Mouse (Mus musculus) limb, embryonic 11.5 days (tissue): ENCODE results near the gene Slc22a23. TPM values are rescaled to one million over a fixed set of nuclear protein-coding genes. Genes with fewer than 3 reads are reported as not detected.

Experiments
- ATAC-seq: fragments of 200-750 bp; cut with Nextera tagmentation; 2 replicates; pipeline ENCODE4 v1.8.0; 2017; ENCODE audit warnings: low read depth; ENCODE audit not compliant: insufficient number of reproducible peaks, low FRiP score, low TSS enrichment
- DNase-seq: peaks from one replicate; pipeline ENCODE4 v3.0.0-alpha.2; 2015; ENCODE audit warnings: low spot score
- H3K27ac ChIP-seq: fragments of 300-500 bp; sonication (generic); replicated peaks from 2 replicates; pipeline ENCODE4 v1.5.1; 2014; ENCODE audit warnings: low read depth, mild to moderate bottlenecking, low read length
- H3K27me3 ChIP-seq: fragments of 300-500 bp; sonication (generic); 2 replicates; pipeline ENCODE4 v1.6.1; 2014; ENCODE audit warnings: mild to moderate bottlenecking, low read length, mixed read lengths; ENCODE audit not compliant: control insufficient read depth, insufficient read depth
- H3K36me3 ChIP-seq: fragments of 300-500 bp; sonication (generic); 2 replicates; pipeline ENCODE4 v1.6.1; 2014; ENCODE audit warnings: mild to moderate bottlenecking, low read length, moderate library complexity, mixed read lengths; ENCODE audit not compliant: control insufficient read depth, insufficient read depth
- H3K4me1 ChIP-seq: fragments of 300-500 bp; sonication (generic); 2 replicates; pipeline ENCODE4 v1.6.1; 2014; ENCODE audit warnings: low read length, mixed read lengths; ENCODE audit not compliant: control insufficient read depth, insufficient read depth
- H3K4me2 ChIP-seq: fragments of 300-500 bp; sonication (generic); 2 replicates; pipeline ENCODE4 v1.6.1; 2014; ENCODE audit warnings: low read depth, mild to moderate bottlenecking, moderate library complexity; ENCODE audit not compliant: severe bottlenecking
- H3K4me3 ChIP-seq: fragments of 300-500 bp; sonication (generic); 2 replicates; pipeline ENCODE4 v1.5.1; 2014; ENCODE audit warnings: low read depth, low read length
- H3K9ac ChIP-seq: fragments of 300-500 bp; sonication (generic); 2 replicates; pipeline ENCODE4 v1.6.1; 2014; ENCODE audit warnings: mild to moderate bottlenecking, low read length
- H3K9me3 ChIP-seq: fragments of 300-500 bp; sonication (generic); 2 replicates; pipeline ENCODE4 v1.6.1; 2016; ENCODE audit warnings: low read length; ENCODE audit not compliant: control insufficient read depth
- WGBS: fragments of 180-500 bp; shearing (Covaris S2); extraction: QIAGEN DNeasy Blood & Tissue Kit; methylation state at CpG from one replicate; pipeline ENCODE4 v1.1.7; 2014; 5-methylcytosine and 5-hydroxymethylcytosine counted together
- polyA plus RNA-seq: library from polyadenylated mRNA; unstranded; fragments of >200 nt; fragmentation: Nextera tagmentation; extraction: Ambion mirVana; gene quantifications from 2 replicates; pipeline ENCODE4 v1.2.1, GENCODE M21; 2014

The Slc22a23 gene
- polyA plus RNA-seq, 1 experiment from 2014 or later, result 3.2 TPM

DNA sequence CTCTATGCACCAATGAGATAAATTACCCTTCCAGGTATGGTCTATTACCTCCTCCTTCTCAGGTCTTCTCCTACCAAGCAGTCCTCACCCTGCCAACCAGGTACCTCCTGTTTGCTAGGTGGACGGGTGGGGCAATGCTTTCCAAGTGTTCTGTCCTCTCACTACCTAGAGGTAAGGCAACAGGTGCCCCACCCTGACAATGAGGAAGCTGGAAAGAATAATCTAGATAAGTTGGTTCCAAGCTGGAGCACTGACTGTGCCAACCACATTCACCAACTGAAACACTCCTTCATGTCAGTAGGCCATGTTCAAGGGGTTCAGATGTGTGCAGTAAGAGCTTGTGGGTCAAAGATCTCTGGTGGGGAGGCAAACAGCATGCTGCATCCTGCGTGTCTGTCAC is 10.1 kb downstream of the Slc22a23 start:
- DNase-seq, result no peak
- H3K27ac ChIP-seq, result no peak overlapping the region
- 79% methylated on average over 2 of the region's 2 CpGs for WGBS
- no peaks in the 10 kb centered on the region for H3K4me1 ChIP-seq
- no peak overlapping the region for H3K4me2 ChIP-seq
- H3K4me3 ChIP-seq, result no peak overlapping the region
- H3K36me3 ChIP-seq, result no peaks in the 10 kb centered on the region
- no peak overlapping the region for H3K9ac ChIP-seq
- no peaks in the 10 kb centered on the region for H3K27me3 ChIP-seq
- no peak for ATAC-seq
- H3K9me3 ChIP-seq, result no peaks in the 10 kb centered on the region

DNA sequence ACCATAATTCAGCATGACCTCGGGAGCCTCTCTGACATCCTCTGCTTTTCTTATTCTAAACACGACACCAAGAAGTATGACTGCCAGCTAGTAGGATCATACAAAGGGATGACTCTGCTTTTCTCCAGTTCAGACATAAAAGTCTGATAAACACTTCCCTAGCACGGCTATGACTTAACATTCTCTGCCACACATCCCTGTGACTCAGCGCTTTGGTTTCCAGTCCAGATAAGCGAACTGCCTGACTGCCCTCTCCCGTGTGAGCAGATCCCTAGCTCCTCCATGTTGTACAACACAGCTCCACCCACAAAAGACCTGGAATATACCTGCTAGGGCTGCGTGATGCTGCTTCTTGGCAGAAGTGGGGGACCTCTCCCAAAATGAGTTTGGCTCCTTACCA is 12.2 kb downstream of the Slc22a23 start:
- H3K27me3 ChIP-seq, result no peaks in the 10 kb centered on the region
- no peak for ATAC-seq
- H3K4me1 ChIP-seq, result no peaks in the 10 kb centered on the region
- H3K9ac ChIP-seq, result no peak overlapping the region
- DNase-seq, result no peak
- H3K36me3 ChIP-seq, result no peaks in the 10 kb centered on the region
- WGBS, result 63% methylated on average over 7 of the region's 7 CpGs
- no peak overlapping the region for H3K27ac ChIP-seq
- no peak overlapping the region for H3K4me3 ChIP-seq
- no peaks in the 10 kb centered on the region for H3K9me3 ChIP-seq
- no peak overlapping the region for H3K4me2 ChIP-seq

DNA sequence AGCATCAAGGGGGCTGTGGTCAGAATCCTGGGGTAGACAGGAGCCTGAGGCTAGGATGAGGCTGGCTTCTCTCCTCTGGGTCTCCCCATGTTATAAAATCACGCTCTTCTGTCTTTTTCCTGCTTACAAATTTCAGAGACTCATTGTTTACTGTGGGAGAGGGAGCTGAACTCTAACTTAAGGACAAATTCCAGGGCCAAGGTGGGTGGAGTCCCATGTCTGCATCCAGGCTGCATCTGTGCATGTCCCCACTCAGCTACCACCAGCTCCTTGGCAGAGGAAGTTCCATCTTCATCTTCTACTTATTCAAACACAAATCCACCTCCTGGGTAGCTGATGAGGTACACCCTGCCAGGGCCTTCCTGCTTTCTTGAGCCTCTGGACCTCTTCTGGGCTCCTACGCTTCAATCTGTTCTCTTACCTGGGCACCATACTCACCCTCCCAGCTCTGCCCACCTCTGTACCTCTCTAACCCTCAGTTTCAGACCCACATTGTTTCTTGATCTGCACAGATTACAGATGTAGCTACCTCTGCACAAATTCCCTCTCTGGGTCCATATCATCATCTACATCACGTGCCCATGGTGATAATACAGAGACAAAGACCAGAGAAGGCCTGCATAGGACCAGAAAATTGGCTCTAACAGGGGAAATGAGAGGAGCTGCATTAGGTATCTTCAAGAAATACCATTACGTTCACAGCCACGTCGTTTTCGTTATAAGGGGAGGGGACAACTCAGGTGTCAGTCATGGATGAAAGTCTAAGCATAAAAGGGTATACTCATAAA is 13.4 kb downstream of the Slc22a23 start:
- no peak for ATAC-seq
- Histone ChIP-seq H3K9ac (no peak overlapping the region), H3K4me3 (no peak overlapping the region), H3K4me1 (no peaks in the 10 kb centered on the region), H3K27me3 (no peaks in the 10 kb centered on the region), H3K4me2 (no peak overlapping the region), H3K36me3 (no peaks in the 10 kb centered on the region), H3K27ac (no peak overlapping the region), H3K9me3 (no peaks in the 10 kb centered on the region)
- 90% methylated on average over 7 of the region's 7 CpGs for WGBS
- DNase-seq, result no peak

DNA sequence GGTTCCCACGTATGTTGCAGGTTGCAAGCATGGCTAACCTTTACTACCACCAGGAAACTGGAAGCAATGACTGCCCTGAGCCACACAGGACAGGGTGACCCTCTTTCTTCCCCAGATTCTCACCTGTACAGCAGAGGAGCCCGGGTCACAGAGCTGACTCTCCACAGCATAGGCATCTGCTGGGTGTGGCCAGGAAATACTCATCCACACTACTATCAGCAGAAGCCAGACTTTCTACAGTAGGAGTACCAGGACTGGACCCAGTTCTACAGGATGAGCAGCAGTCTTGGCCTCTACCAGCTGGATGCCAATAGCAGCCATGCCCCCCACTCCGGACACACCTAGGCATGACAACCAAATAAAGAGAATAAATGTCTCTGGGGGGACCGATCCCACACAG is 15.4 kb downstream of the Slc22a23 start:
- no peak overlapping the region for H3K9ac ChIP-seq
- ATAC-seq (no peak), DNase-seq (no peak)
- no peaks in the 10 kb centered on the region for H3K27me3 ChIP-seq
- H3K4me2 ChIP-seq, result no peak overlapping the region
- no peaks in the 10 kb centered on the region for H3K36me3 ChIP-seq
- H3K4me1 ChIP-seq, result no peaks in the 10 kb centered on the region
- H3K9me3 ChIP-seq, result no peaks in the 10 kb centered on the region
- 94% methylated on average over 4 of the region's 4 CpGs for WGBS
- H3K4me3 ChIP-seq, result no peak overlapping the region
- no peak overlapping the region for H3K27ac ChIP-seq

DNA sequence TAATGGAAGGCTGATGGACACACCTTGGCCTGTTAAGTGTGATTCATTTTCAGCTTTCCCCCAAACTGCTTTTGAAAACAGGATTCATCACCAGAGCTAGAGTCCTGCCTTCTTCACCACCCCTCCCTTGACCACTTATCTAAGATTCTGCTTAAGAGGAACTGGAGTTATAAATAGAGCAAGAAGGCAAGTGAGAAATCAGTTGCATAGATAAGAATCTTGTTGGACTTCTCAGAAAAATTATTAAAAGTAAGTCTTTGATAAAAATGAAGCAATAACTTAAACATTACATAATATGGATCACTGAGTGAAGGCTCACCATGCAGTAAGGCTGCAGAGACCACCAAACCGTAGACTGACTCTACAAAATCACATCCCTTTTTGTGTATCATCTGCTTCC is 18.0 kb downstream of the Slc22a23 start:
- no peak for DNase-seq
- WGBS, result 85% methylated on average over 1 of the region's 1 CpGs
- no peak for ATAC-seq

DNA sequence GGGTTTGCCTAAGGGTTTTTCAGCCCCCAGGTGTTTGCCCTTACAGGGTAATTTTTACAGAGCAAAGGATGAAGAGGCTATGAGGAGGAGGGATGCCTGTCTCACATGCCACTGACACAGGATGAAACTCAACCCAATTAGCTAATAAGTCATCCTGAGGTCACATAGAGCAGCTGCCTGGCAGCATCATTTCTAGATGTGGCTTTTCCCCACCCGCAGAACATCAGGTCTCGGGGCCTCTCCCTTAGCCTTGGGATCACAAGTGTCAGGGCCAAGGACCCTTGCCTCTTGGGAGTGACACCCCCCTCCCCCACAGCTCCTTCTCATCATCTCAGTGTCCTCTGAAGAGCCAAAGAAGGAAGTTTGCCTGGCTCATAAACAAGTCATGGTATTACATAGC is 21.6 kb downstream of the Slc22a23 start:
- no peak for ATAC-seq
- H3K9me3 ChIP-seq, result no peaks in the 10 kb centered on the region
- WGBS, result 67% methylated on average over 2 of the region's 2 CpGs

More for the DNA sequence above, 18.0 kb downstream of the Slc22a23 start:
- Histone ChIP-seq H3K9me3 (no peaks in the 10 kb centered on the region), H3K4me3 (no peak overlapping the region), H3K36me3 (no peaks in the 10 kb centered on the region), H3K9ac (no peak overlapping the region), H3K4me1 (no peaks in the 10 kb centered on the region), H3K27ac (no peak overlapping the region), H3K4me2 (no peak overlapping the region), H3K27me3 (no peaks in the 10 kb centered on the region)

DNA sequence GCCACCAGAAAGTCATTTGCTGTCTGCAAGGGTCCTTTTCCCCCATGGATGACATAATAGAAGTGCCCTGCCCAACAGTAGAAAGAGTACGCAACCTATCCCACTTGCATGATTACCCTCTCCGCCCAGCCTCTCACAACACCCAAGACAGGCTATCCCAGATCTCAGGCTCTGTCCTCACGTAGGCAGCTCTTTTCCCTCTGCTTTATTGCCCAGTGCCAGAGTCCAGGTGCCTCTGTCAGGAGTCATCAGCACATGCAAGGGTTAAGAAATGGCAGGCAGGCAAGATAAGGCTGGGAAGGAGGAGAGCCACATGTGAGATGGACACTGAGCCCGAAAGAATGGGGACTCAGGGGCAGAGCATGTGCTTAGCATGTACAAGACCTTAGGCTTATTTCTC is 24.5 kb downstream of the Slc22a23 start:
- Histone ChIP-seq H3K9ac (no peak overlapping the region), H3K4me2 (no peak overlapping the region), H3K27ac (no peak overlapping the region), H3K36me3 (no peaks in the 10 kb centered on the region), H3K27me3 (no peaks in the 10 kb centered on the region), H3K9me3 (no peaks in the 10 kb centered on the region), H3K4me3 (no peak overlapping the region), H3K4me1 (no peaks in the 10 kb centered on the region)
- ATAC-seq (no peak), DNase-seq (no peak)
- 73% methylated on average over 4 of the region's 4 CpGs for WGBS

More for the DNA sequence above, 21.6 kb downstream of the Slc22a23 start:
- Histone ChIP-seq H3K4me1 (no peaks in the 10 kb centered on the region), H3K9ac (no peak overlapping the region), H3K4me2 (no peak overlapping the region), H3K27ac (no peak overlapping the region), H3K36me3 (no peaks in the 10 kb centered on the region), H3K4me3 (no peak overlapping the region), H3K27me3 (no peaks in the 10 kb centered on the region)
- DNase-seq, result no peak

DNA sequence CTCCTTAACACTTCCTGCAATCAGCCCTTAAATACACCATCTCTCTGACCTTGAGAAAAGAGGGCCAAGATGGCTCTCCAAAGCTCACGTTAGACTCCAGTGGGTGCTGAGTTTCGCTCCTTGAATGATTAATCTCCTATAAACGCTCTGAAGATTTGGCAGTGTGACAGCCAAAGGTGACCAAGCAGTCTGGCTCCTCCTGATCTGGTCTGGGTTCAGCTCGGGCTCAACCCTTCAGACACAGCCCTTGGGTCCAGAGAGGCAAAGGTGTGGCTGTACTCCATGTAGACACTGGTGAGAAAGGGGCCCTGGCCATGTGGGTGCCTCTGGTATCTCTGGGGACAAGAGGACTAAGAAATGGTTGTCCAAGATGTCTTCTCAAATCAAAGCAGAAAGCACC is 27.9 kb downstream of the Slc22a23 start:
- H3K4me1 ChIP-seq, result no peaks in the 10 kb centered on the region
- no peak for ATAC-seq
- WGBS, result 84% methylated on average over 4 of the region's 4 CpGs

DNA sequence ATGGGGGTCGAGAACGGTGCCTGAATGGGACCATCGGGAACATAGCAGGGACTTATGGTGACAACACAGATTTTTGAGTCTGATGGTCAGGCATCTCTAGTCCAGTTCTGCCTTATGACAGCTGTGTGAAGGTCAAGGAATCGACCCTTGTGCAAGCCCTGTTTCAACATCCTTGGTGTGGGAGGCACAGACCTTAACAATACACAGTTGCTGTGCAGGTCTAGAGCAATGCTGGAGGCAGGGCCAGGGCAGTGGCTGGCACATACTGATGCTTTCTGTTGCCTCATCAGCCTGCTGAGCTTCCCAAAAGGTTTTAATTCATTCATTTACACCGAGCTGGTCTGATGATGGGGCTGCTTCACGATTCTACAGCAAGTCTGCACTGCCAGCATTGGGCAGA is 28.5 kb downstream of the Slc22a23 start:
- H3K9me3 ChIP-seq, result no peaks in the 10 kb centered on the region
- no peak overlapping the region for H3K27ac ChIP-seq
- no peaks in the 10 kb centered on the region for H3K4me1 ChIP-seq
- no peak for ATAC-seq
- no peaks in the 10 kb centered on the region for H3K27me3 ChIP-seq
- H3K36me3 ChIP-seq, result no peaks in the 10 kb centered on the region
- WGBS, result 87% methylated on average over 6 of the region's 6 CpGs
- H3K4me3 ChIP-seq, result no peak overlapping the region
- no peak overlapping the region for H3K4me2 ChIP-seq
- DNase-seq, result no peak
- no peak overlapping the region for H3K9ac ChIP-seq

More for the DNA sequence above, 27.9 kb downstream of the Slc22a23 start:
- no peak for DNase-seq
- no peak overlapping the region for H3K27ac ChIP-seq
- no peak overlapping the region for H3K4me3 ChIP-seq
- no peaks in the 10 kb centered on the region for H3K27me3 ChIP-seq
- H3K9ac ChIP-seq, result no peak overlapping the region
- no peaks in the 10 kb centered on the region for H3K9me3 ChIP-seq
- no peaks in the 10 kb centered on the region for H3K36me3 ChIP-seq
- H3K4me2 ChIP-seq, result no peak overlapping the region
